Mouse (Mus musculus): ENCODE measurements at regions not wholly inside any gene's neighbourhood (a gene's known extent, or its start where the extent isn't known, plus 50 kb on each side); places are given as distances from the start of the nearest gene placed in this dataset.

DNA sequence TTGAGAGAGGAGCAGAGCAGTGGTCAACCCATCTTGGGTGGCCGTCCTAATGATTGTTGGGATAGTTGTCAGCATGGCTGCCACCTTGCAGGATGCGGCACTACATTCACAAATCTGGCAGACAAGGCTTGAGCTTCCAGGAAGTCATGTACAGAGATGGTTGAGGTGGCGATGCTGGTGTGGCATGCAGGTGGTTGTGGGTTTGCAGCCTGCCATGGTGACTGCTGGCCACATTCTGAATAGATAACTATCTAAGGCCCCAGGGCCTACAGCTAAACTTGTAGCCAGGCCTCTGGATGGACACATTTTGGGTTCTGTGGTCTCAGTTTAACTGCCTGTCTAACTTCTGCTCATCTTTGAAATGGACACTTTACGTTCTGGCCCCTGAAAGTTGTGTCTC, 265.8 kb upstream of the Id2 start:
- H3K9me3 ChIP-seq (ENCODE audit: low read length): no peaks in the 10 kb centered on the region
- no peak overlapping the region for H3K4me3 ChIP-seq (replicated peaks; ENCODE audit: low read length)
- no peaks in the 10 kb centered on the region for H3K36me3 ChIP-seq (ENCODE audit: insufficient read depth, low read length)
- H3K27me3 ChIP-seq (ENCODE audit: insufficient read depth, low read length): no peaks in the 10 kb centered on the region
- TF ChIP-seq CTCF (conservative IDR thresholded peaks at IDR 0.05; ENCODE audit: low read length): no peak
- TF ChIP-seq POU5F1 (IDR thresholded peaks at IDR 0.05; ENCODE audit: borderline replicate concordance, low read length): no peak
- TF ChIP-seq NANOG (IDR thresholded peaks at IDR 0.05; ENCODE audit: borderline replicate concordance, low read length): no peak
- H3K4me1 ChIP-seq (replicated peaks; ENCODE audit: low read depth, low read length): no peaks in the 10 kb centered on the region

DNA sequence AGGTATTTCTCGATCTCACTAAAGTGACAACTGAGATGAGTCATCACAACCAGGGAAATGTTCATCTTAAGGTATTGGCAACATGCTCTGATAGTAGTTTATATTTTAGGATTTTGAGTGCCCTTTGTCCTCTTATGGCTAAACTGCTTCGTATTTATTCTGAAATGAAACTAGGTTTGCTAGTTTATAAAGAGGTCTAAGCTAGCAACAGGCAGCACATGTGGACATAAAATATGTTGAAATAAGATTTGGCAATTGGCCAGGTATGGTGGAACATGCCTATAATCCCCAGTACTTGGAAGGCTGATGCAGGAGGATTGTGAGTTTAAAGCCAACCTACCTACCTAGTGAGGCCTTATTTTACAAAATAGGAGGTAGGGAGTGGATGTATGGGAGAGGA, 263.8 kb upstream of the Id2 start:
- H3K27me3 ChIP-seq (ENCODE audit: insufficient read depth, low read length): no peaks in the 10 kb centered on the region
- no peaks in the 10 kb centered on the region for H3K9me3 ChIP-seq (ENCODE audit: low read length)
- H3K4me3 ChIP-seq (replicated peaks; ENCODE audit: low read length): no peak overlapping the region
- no peak for TF ChIP-seq NANOG (IDR thresholded peaks at IDR 0.05; ENCODE audit: borderline replicate concordance, low read length)
- TF ChIP-seq POU5F1 (IDR thresholded peaks at IDR 0.05; ENCODE audit: borderline replicate concordance, low read length): no peak
- no peak for TF ChIP-seq CTCF (conservative IDR thresholded peaks at IDR 0.05; ENCODE audit: low read length)
- no peaks in the 10 kb centered on the region for H3K36me3 ChIP-seq (ENCODE audit: insufficient read depth, low read length)
- no peaks in the 10 kb centered on the region for H3K4me1 ChIP-seq (replicated peaks; ENCODE audit: low read depth, low read length)

DNA sequence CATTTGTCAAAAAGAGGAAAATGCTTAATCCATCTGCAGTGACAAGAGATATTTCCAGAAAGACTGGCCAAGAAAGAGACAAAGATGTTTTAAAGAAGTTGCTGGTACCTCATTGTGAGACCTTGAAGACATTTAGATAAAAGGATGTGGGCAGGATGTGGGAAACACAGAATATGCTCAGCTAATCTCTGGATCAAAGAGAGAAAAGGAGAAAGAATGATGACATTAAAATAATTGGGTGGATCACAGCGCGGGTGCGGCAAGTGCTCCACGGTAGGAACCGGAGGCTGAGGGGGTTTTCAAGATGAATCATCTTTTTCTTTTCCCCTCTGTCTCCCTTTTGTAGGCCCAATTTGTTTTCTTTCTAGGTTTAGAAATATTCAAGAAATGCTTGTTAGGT, 263.0 kb upstream of the Id2 start:
- H3K4me3 ChIP-seq (replicated peaks; ENCODE audit: low read length): no peak overlapping the region
- H3K9me3 ChIP-seq (ENCODE audit: low read length): no peaks in the 10 kb centered on the region
- TF ChIP-seq NANOG (IDR thresholded peaks at IDR 0.05; ENCODE audit: borderline replicate concordance, low read length) (no peak), POU5F1 (IDR thresholded peaks at IDR 0.05; ENCODE audit: borderline replicate concordance, low read length) (no peak), CTCF (conservative IDR thresholded peaks at IDR 0.05; ENCODE audit: low read length) (no peak)
- H3K36me3 ChIP-seq (ENCODE audit: insufficient read depth, low read length): no peaks in the 10 kb centered on the region
- no peaks in the 10 kb centered on the region for H3K27me3 ChIP-seq (ENCODE audit: insufficient read depth, low read length)
- H3K4me1 ChIP-seq (replicated peaks; ENCODE audit: low read depth, low read length): no peaks in the 10 kb centered on the region

DNA sequence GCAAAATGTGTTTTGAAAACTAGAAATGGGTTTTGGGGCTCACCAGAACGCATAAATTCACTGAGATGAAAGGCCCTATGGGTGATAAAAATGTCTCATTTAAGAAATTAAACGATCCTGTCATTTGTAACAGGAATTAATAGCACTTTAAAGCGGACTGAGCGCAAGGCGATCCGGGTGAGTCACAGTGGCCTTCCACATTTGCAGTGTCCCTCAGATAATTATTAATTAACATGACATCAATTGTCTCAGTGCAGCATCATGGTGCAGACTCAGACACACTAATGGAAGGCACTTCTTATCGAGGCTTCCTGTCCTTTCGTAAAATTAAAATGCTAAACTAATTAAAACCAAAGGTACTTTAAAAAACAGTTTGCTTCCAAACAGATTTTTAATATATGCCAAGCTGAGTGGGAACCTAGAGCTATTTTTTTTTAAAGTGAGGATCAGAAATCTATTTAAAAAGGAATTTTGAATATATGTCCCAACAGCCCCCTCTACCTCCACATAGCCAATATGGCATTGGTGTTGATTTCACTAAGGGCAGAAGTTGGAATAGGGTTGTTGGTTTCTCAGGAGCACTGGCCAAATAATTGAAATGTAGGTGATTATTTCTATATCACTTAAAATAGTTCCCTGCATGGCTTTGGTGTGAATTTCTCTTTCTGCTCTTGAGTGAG, 262.0 kb upstream of the Id2 start:
- TF ChIP-seq CTCF (conservative IDR thresholded peaks at IDR 0.05; ENCODE audit: low read length): no peak
- TF ChIP-seq NANOG (IDR thresholded peaks at IDR 0.05; ENCODE audit: borderline replicate concordance, low read length): no peak
- TF ChIP-seq POU5F1 (IDR thresholded peaks at IDR 0.05; ENCODE audit: borderline replicate concordance, low read length): no peak
- H3K4me1 ChIP-seq (replicated peaks; ENCODE audit: low read depth, low read length): no peaks in the 10 kb centered on the region
- H3K36me3 ChIP-seq (ENCODE audit: insufficient read depth, low read length): no peaks in the 10 kb centered on the region
- no peak overlapping the region for H3K4me3 ChIP-seq (replicated peaks; ENCODE audit: low read length)
- no peaks in the 10 kb centered on the region for H3K27me3 ChIP-seq (ENCODE audit: insufficient read depth, low read length)
- H3K9me3 ChIP-seq (ENCODE audit: low read length): no peaks in the 10 kb centered on the region

GRCm38 (mm10) chr12:25356774-25357173, 259.8 kb upstream of the Id2 start:
- TF ChIP-seq POU5F1 (IDR thresholded peaks at IDR 0.05; ENCODE audit: borderline replicate concordance, low read length) (no peak), CTCF (conservative IDR thresholded peaks at IDR 0.05; ENCODE audit: low read length) (no peak), NANOG (IDR thresholded peaks at IDR 0.05; ENCODE audit: borderline replicate concordance, low read length) (no peak)
- Histone ChIP-seq H3K36me3 (ENCODE audit: insufficient read depth, low read length) (no peaks in the 10 kb centered on the region), H3K27me3 (ENCODE audit: insufficient read depth, low read length) (no peaks in the 10 kb centered on the region), H3K9me3 (ENCODE audit: low read length) (no peaks in the 10 kb centered on the region), H3K4me1 (replicated peaks; ENCODE audit: low read depth, low read length) (no peaks in the 10 kb centered on the region), H3K4me3 (replicated peaks; ENCODE audit: low read length) (no peak overlapping the region)

DNA sequence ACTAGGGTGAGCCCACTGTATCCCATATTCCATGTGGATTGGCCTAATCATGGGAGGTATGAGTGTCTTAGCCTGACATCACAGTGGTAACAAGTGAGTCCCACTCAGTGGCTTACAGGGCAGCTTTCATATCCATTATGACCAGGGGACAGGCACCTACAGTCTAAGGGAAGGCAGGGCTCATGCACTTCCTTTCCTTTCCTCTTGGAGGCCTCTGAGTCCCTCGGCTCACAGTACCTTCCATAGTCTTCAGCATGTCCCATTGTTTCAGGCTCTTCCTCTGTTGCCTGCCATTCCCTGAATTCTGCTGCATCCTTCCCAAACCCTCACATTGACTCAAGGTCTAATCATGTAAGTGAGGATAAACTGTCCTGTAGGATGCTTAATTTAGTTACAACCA, 258.3 kb upstream of the Id2 start:
- Histone ChIP-seq H3K4me1 (replicated peaks; ENCODE audit: low read depth, low read length) (no peaks in the 10 kb centered on the region), H3K9me3 (ENCODE audit: low read length) (no peaks in the 10 kb centered on the region), H3K4me3 (replicated peaks; ENCODE audit: low read length) (no peak overlapping the region), H3K27me3 (ENCODE audit: insufficient read depth, low read length) (no peaks in the 10 kb centered on the region), H3K36me3 (ENCODE audit: insufficient read depth, low read length) (no peaks in the 10 kb centered on the region)
- TF ChIP-seq CTCF (conservative IDR thresholded peaks at IDR 0.05; ENCODE audit: low read length) (no peak), NANOG (IDR thresholded peaks at IDR 0.05; ENCODE audit: borderline replicate concordance, low read length) (no peak), POU5F1 (IDR thresholded peaks at IDR 0.05; ENCODE audit: borderline replicate concordance, low read length) (no peak)

- H3K4me3 ChIP-seq (replicated peaks; ENCODE audit: low read length): no peak overlapping the region
- no peak for TF ChIP-seq NANOG (IDR thresholded peaks at IDR 0.05; ENCODE audit: borderline replicate concordance, low read length)
- TF ChIP-seq CTCF (conservative IDR thresholded peaks at IDR 0.05; ENCODE audit: low read length): no peak
- no peak for TF ChIP-seq POU5F1 (IDR thresholded peaks at IDR 0.05; ENCODE audit: borderline replicate concordance, low read length)
Observed at GRCm38 (mm10) chr12:25353402-25353896, 256.5 kb upstream of the Id2 start.

DNA sequence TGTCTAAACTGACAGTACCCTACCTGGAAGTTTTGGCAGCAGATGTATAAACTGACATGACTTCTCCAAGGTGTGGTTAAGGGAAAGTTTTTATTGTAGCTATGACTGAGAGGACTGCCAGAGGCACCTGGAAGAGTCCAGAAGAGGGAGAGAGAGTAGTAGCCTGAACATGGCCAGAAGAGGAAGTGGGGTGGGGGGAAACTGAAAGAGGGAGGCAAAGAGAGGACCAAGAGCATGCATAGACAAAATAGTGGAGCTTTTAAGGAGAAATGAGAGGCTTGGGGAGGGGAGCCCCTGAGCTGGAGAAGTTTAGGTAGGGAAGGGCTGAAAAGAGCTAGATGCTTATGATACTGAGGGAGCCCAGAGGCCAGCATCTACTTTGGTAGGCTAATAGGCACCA, 255.2 kb upstream of the Id2 start:
- Histone ChIP-seq H3K9me3 (ENCODE audit: low read length) (no peaks in the 10 kb centered on the region), H3K4me1 (replicated peaks; ENCODE audit: low read depth, low read length) (no peaks in the 10 kb centered on the region), H3K4me3 (replicated peaks; ENCODE audit: low read length) (no peak overlapping the region), H3K36me3 (ENCODE audit: insufficient read depth, low read length) (no peaks in the 10 kb centered on the region), H3K27me3 (ENCODE audit: insufficient read depth, low read length) (no peaks in the 10 kb centered on the region)
- TF ChIP-seq CTCF (conservative IDR thresholded peaks at IDR 0.05; ENCODE audit: low read length): no peak
- no peak for TF ChIP-seq POU5F1 (IDR thresholded peaks at IDR 0.05; ENCODE audit: borderline replicate concordance, low read length)
- no peak for TF ChIP-seq NANOG (IDR thresholded peaks at IDR 0.05; ENCODE audit: borderline replicate concordance, low read length)

More at GRCm38 (mm10) chr12:25353402-25353896, 256.5 kb upstream of the Id2 start:
- no peaks in the 10 kb centered on the region for H3K27me3 ChIP-seq (ENCODE audit: insufficient read depth, low read length)
- no peaks in the 10 kb centered on the region for H3K4me1 ChIP-seq (replicated peaks; ENCODE audit: low read depth, low read length)
- H3K9me3 ChIP-seq (ENCODE audit: low read length): no peaks in the 10 kb centered on the region
- H3K36me3 ChIP-seq (ENCODE audit: insufficient read depth, low read length): no peaks in the 10 kb centered on the region

- TF ChIP-seq POU5F1 (IDR thresholded peaks at IDR 0.05; ENCODE audit: borderline replicate concordance, low read length): no peak
- no peak for TF ChIP-seq CTCF (conservative IDR thresholded peaks at IDR 0.05; ENCODE audit: low read length)
- no peak for TF ChIP-seq NANOG (IDR thresholded peaks at IDR 0.05; ENCODE audit: borderline replicate concordance, low read length)
- Histone ChIP-seq H3K4me1 (replicated peaks; ENCODE audit: low read depth, low read length) (no peaks in the 10 kb centered on the region), H3K36me3 (ENCODE audit: insufficient read depth, low read length) (no peaks in the 10 kb centered on the region)
Observed at GRCm38 (mm10) chr12:25344354-25344753, 247.4 kb upstream of the Id2 start.

More at GRCm38 (mm10) chr12:25344354-25344753, 247.4 kb upstream of the Id2 start:
- H3K9me3 ChIP-seq (ENCODE audit: low read length): no peaks in the 10 kb centered on the region
- H3K4me3 ChIP-seq (replicated peaks; ENCODE audit: low read length): no peak overlapping the region
- H3K27me3 ChIP-seq (ENCODE audit: insufficient read depth, low read length): no peaks in the 10 kb centered on the region
